Mouse (Mus musculus) small intestine, adult 2 months (tissue): ENCODE results near the gene Cfap20.

Source experiments
- CTCF ChIP-seq: fragments of 200-500 bp; IDR thresholded peaks from 2 replicates; pipeline ENCODE4 v1.5.1; 2012; ENCODE audit warnings: low read depth, mild to moderate bottlenecking, control low read depth, inconsistent platforms, low read length, moderate library complexity, mixed read lengths; ENCODE audit not compliant: insufficient replicate concordance, insufficient read length; ENCODE audit errors: extremely low read depth
- POLR2A ChIP-seq: fragments of 200-500 bp; IDR thresholded peaks from 2 replicates; pipeline ENCODE4 v1.6.1; 2012; ENCODE audit warnings: low read depth, mild to moderate bottlenecking, control low read depth, inconsistent platforms, low read length, moderate library complexity

DNA sequence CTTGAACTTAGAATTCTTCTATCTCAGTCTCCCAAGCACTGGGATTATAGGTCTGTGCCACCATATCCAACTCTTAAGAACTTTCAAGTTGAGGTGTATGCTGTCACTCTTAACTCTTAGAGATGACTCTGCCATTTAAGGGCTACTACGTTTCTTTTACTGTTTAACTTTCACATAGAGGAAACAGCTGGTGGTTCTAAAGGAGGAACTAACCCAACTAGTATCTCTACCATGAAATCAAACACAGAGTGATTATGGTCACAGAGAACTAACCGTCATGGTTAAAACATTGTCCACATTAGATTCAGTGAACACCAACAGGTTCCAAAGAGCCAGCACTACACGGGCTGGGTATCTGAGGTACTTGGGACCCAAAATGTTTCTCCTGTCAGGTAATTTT, 34.3 kb upstream of the Cfap20 start:
- no peak for TF ChIP-seq CTCF
- no peak for TF ChIP-seq POLR2A
